Comparison of ENCODE assay signal across 8 mouse cellular contexts in genomic region chr8:105613037-105613436, GRCm38 (mm10). TPM values are rescaled to one million over a fixed set of nuclear protein-coding genes. Genes with fewer than 3 reads are reported as not detected.
DNase-seq lines count a peak whose midpoint lies in the region; ATAC-seq and TF ChIP-seq lines count a peak whose summit lies in the region.

No protein-coding gene starts in this region.

- intact Hi-C loops in heart, adult 2 months (cut with DNase I), result no loop called here

- DNase-seq in cerebellum, adult 2 months, result peak; percentile 50 to 57
- DNase-seq in cerebellum, adult 9-10 months, result no peak
- DNase-seq in embryo, embryonic 10.5 days (ENCODE audit: low spot score), result peak; percentile 18
- peak; percentile 80 to 84 for DNase-seq in heart, adult 2 months
- peak; percentile 70 for DNase-seq in kidney, adult 2 months
- no peak for DNase-seq in yolk sac, embryonic 10.5 days (ENCODE audit: low spot score)

- TF ChIP-seq POLR2A in cerebellum, adult 2 months (IDR thresholded peaks at IDR 0.05; ENCODE audit: borderline replicate concordance, insufficient read depth, low read length), result no peak
- TF ChIP-seq POLR2A in heart, adult 2 months (IDR thresholded peaks at IDR 0.05; ENCODE audit: insufficient read depth, low read depth, low read length), result peak; percentile 57; the same call in 1 of the 2 replicates
- no peak for TF ChIP-seq POLR2A in kidney, adult 2 months (IDR thresholded peaks at IDR 0.05; ENCODE audit: low read depth, low read length)

- H3K27ac ChIP-seq in cerebellum, adult 2 months (ENCODE audit: insufficient read depth, low read length), result no peak overlapping the region
- peak overlapping the region; percentile 89 for H3K27ac ChIP-seq in heart, adult 2 months
- H3K27ac ChIP-seq in kidney, adult 2 months (ENCODE audit: insufficient read depth, low read depth, low read length), result peak overlapping the region; percentile 65; the same call in 1 of the 2 replicates
- H3K27ac ChIP-seq in lung, embryonic 15.5 days, result no peak overlapping the region; the same call in 1 of the 2 replicates
- no peak overlapping the region for H3K27ac ChIP-seq in stomach, embryonic 16.5 days (ENCODE audit: low read length)

- peaks cover 8% of the 10 kb centered on the region for H3K79me2 ChIP-seq in heart, adult 2 months (replicated peaks; ENCODE audit: control insufficient read depth, insufficient read depth, low read length)

- TF ChIP-seq EP300 in heart, adult 2 months (IDR thresholded peaks at IDR 0.05; ENCODE audit: insufficient read depth, low read depth, low read length), result no peak

- ATAC-seq in lung, embryonic 15.5 days (ENCODE audit: borderline replicate concordance, extremely low read depth, low FRiP score, low TSS enrichment), result no peak
- ATAC-seq in stomach, embryonic 16.5 days (ENCODE audit: insufficient read depth, low FRiP score), result 0 out of 2 replicates have a peak, but pooled peaks have one; percentile 8

- H3K4me2 ChIP-seq in lung, embryonic 15.5 days, result peak overlapping the region; percentile 97
- H3K4me2 ChIP-seq in stomach, embryonic 16.5 days (ENCODE audit: low read depth, low read length), result peak overlapping the region; percentile 96

- 4% methylated on average over 20 of the region's 20 CpGs for WGBS in cerebellum, adult 2 months
- whole genome bisulfite sequencing in heart, adult 2 months, result 10% methylated on average over 20 of the region's 20 CpGs
- WGBS in kidney, adult 2 months, result 16% methylated on average over 20 of the region's 20 CpGs
- 4% methylated on average over 20 of the region's 20 CpGs for WGBS in lung, embryonic 15.5 days
- WGBS in stomach, embryonic 16.5 days, result 7% methylated on average over 20 of the region's 20 CpGs

- peaks cover 12% of the 10 kb centered on the region for H3K4me1 ChIP-seq in cerebellum, adult 2 months (ENCODE audit: control insufficient read depth, insufficient read depth, low read length)
- peaks cover 11% of the 10 kb centered on the region for H3K4me1 ChIP-seq in heart, adult 2 months (ENCODE audit: control insufficient read depth, insufficient read depth, low read length)
- H3K4me1 ChIP-seq in kidney, adult 2 months (ENCODE audit: control insufficient read depth, insufficient read depth, low read length), result peaks cover 5% of the 10 kb centered on the region; the same call in 1 of the 2 replicates
- peaks cover 25% of the 10 kb centered on the region for H3K4me1 ChIP-seq in lung, embryonic 15.5 days
- peaks cover 4% of the 10 kb centered on the region; the same call in 1 of the 2 replicates for H3K4me1 ChIP-seq in stomach, embryonic 16.5 days (ENCODE audit: control insufficient read depth, insufficient read depth, low read length)

- no peaks in the 10 kb centered on the region for H3K9me3 ChIP-seq in lung, embryonic 15.5 days
- no peaks in the 10 kb centered on the region for H3K9me3 ChIP-seq in stomach, embryonic 16.5 days (replicated peaks; ENCODE audit: control insufficient read depth, low read length)

- peak overlapping the region; percentile 67 for H3K9ac ChIP-seq in heart, adult 2 months (ENCODE audit: low read depth, low read length)
- peak overlapping the region; percentile 17 for H3K9ac ChIP-seq in lung, embryonic 15.5 days
- no peak overlapping the region for H3K9ac ChIP-seq in stomach, embryonic 16.5 days (ENCODE audit: low read length)

- H3K27me3 ChIP-seq in cerebellum, adult 2 months (ENCODE audit: control insufficient read depth, insufficient read depth, low read length), result no peaks in the 10 kb centered on the region
- H3K27me3 ChIP-seq in heart, adult 2 months (ENCODE audit: control insufficient read depth, insufficient read depth, low read length), result no peaks in the 10 kb centered on the region
- H3K27me3 ChIP-seq in kidney, adult 2 months (replicated peaks; ENCODE audit: control insufficient read depth, insufficient read depth, low read length), result no peaks in the 10 kb centered on the region
- peaks cover 3% of the 10 kb centered on the region; the same call in 1 of the 2 replicates for H3K27me3 ChIP-seq in lung, embryonic 15.5 days
- H3K27me3 ChIP-seq in stomach, embryonic 16.5 days (ENCODE audit: control insufficient read depth, insufficient read depth, low read length), result peaks cover 3% of the 10 kb centered on the region; the same call in 1 of the 2 replicates

- no peak for TF ChIP-seq CTCF in cerebellum, adult 2 months (IDR thresholded peaks at IDR 0.05; ENCODE audit: borderline replicate concordance, insufficient read depth, low read depth, low read length)
- TF ChIP-seq CTCF in heart, adult 2 months (IDR thresholded peaks at IDR 0.05), result no peak
- no peak for TF ChIP-seq CTCF in kidney, adult 2 months (conservative IDR thresholded peaks at IDR 0.05; ENCODE audit: insufficient read depth, insufficient read length, low read depth, low read length)

- H3K4me3 ChIP-seq in cerebellum, adult 2 months (replicated peaks; ENCODE audit: insufficient read depth, low read depth, low read length), result peak overlapping the region; percentile 26
- peak overlapping the region; percentile 72 for H3K4me3 ChIP-seq in heart, adult 2 months
- peak overlapping the region; percentile 62 for H3K4me3 ChIP-seq in kidney, adult 2 months (ENCODE audit: insufficient read depth, low read depth, low read length)
- peak overlapping the region; percentile 55 for H3K4me3 ChIP-seq in lung, embryonic 15.5 days
- peak overlapping the region; percentile 57 for H3K4me3 ChIP-seq in stomach, embryonic 16.5 days (replicated peaks; ENCODE audit: low read length)

- peaks cover 14% of the 10 kb centered on the region for H3K36me3 ChIP-seq in heart, adult 2 months (ENCODE audit: control insufficient read depth, insufficient read depth, low read length)
- H3K36me3 ChIP-seq in kidney, adult 2 months (ENCODE audit: control insufficient read depth, insufficient read depth, low read length), result peaks cover 1% of the 10 kb centered on the region; the same call in 1 of the 2 replicates
- H3K36me3 ChIP-seq in lung, embryonic 15.5 days, result peaks cover 27% of the 10 kb centered on the region
- H3K36me3 ChIP-seq in stomach, embryonic 16.5 days (ENCODE audit: control insufficient read depth, insufficient read depth, low read length), result peaks cover 17% of the 10 kb centered on the region; the same call in 1 of the 2 replicates

RNA-seq across cellular contexts. Expression of gene Ripor1, which starts 8.0 kb away (rescaled TPM):
- 33.4 and 35.9 TPM in 2 replicates for polyA plus RNA-seq in cerebellum, adult 2 months (2012; rRNA removed)
- total RNA-seq in heart, adult 2 months (2021), result 10 to 100 TPM; 42.5 to 51.6 TPM
- polyA plus RNA-seq in heart, adult 2 months (2012; rRNA removed), result 39.2 TPM in 2 replicates
- 50.6 and 54.8 TPM in 2 replicates for polyA plus RNA-seq in kidney, adult 2 months (2012; rRNA removed)
- 30.6 and 34.1 TPM in 2 replicates for polyA plus RNA-seq in lung, embryonic 15.5 days (2015; fragmentation: Nextera tagmentation; extraction: Ambion mirVana)
- polyA plus RNA-seq in stomach, embryonic 16.5 days (2015; fragmentation: Nextera tagmentation; extraction: Ambion mirVana), result 21.9 and 23.3 TPM in 2 replicates

RNA-seq across cellular contexts. Expression of gene Ctcf, which starts 23.3 kb away (rescaled TPM):
- polyA plus RNA-seq in cerebellum, adult 2 months (2012; rRNA removed), result 41.6 and 45.7 TPM in 2 replicates
- 10 to 100 TPM; 41.4 to 41.9 TPM for total RNA-seq in heart, adult 2 months (2021)
- 9.3 and 13.6 TPM in 2 replicates for polyA plus RNA-seq in heart, adult 2 months (2012; rRNA removed)
- 13.3 and 16.7 TPM in 2 replicates for polyA plus RNA-seq in kidney, adult 2 months (2012; rRNA removed)
- polyA plus RNA-seq in lung, embryonic 15.5 days (2015; fragmentation: Nextera tagmentation; extraction: Ambion mirVana), result 131 and 140 TPM in 2 replicates
- polyA plus RNA-seq in stomach, embryonic 16.5 days (2015; fragmentation: Nextera tagmentation; extraction: Ambion mirVana), result 76.0 and 76.1 TPM in 2 replicates

RNA-seq across cellular contexts. Expression of gene Agrp, which starts 24.2 kb away (rescaled TPM):
- 0.36 and 1.00 TPM in 2 replicates for polyA plus RNA-seq in cerebellum, adult 2 months (2012; rRNA removed)
- total RNA-seq in heart, adult 2 months (2021), result not detected
- polyA plus RNA-seq in heart, adult 2 months (2012; rRNA removed), result 0.31 TPM in 1 of 2 replicates, not detected in the other
- polyA plus RNA-seq in kidney, adult 2 months (2012; rRNA removed), result 0.13 and 0.31 TPM in 2 replicates
- polyA plus RNA-seq in lung, embryonic 15.5 days (2015; fragmentation: Nextera tagmentation; extraction: Ambion mirVana), result 0.69 and 0.79 TPM in 2 replicates
- 0.81 and 0.99 TPM in 2 replicates for polyA plus RNA-seq in stomach, embryonic 16.5 days (2015; fragmentation: Nextera tagmentation; extraction: Ambion mirVana)

RNA-seq across cellular contexts. Expression of gene Atp6v0d1, which starts 47.2 kb away (rescaled TPM):
- 333 and 336 TPM in 2 replicates for polyA plus RNA-seq in cerebellum, adult 2 months (2012; rRNA removed)
- 10 to 100 TPM; 46.4 to 48.9 TPM for total RNA-seq in heart, adult 2 months (2021)
- polyA plus RNA-seq in heart, adult 2 months (2012; rRNA removed), result 61.7 and 69.0 TPM in 2 replicates
- 161 and 182 TPM in 2 replicates for polyA plus RNA-seq in kidney, adult 2 months (2012; rRNA removed)
- 80.8 and 82.1 TPM in 2 replicates for polyA plus RNA-seq in lung, embryonic 15.5 days (2015; fragmentation: Nextera tagmentation; extraction: Ambion mirVana)
- 83.5 and 90.6 TPM in 2 replicates for polyA plus RNA-seq in stomach, embryonic 16.5 days (2015; fragmentation: Nextera tagmentation; extraction: Ambion mirVana)

Comparison
In these comparisons a context has a peak if more than half of its experiments do, and no peak if none do; other contexts are left out.
1. DNase-seq: peak in cerebellum, adult 2 months (2 of 2), embryo, embryonic 10.5 days (single experiment), heart, adult 2 months (2 of 2) and kidney, adult 2 months (single experiment); none in cerebellum, adult 9-10 months (single experiment) and yolk sac, embryonic 10.5 days (single experiment).
2. H3K27ac ChIP-seq: peak in heart, adult 2 months (single experiment) and kidney, adult 2 months (single experiment); none in cerebellum, adult 2 months (single experiment), lung, embryonic 15.5 days (single experiment) and stomach, embryonic 16.5 days (single experiment).
3. Peak in every context shown above with its lines, with median percentiles within 50 percentile points of each other: H3K4me3 ChIP-seq.